Mouse (Mus musculus) cerebellum, adult 2 months (tissue): ENCODE measurements around the gene Ncam2.

Source experiments
- CTCF ChIP-seq: fragments of 200-500 bp; IDR thresholded peaks from 2 replicates; pipeline ENCODE4 v1.5.1; 2011; ENCODE audit warnings: low read depth, mild to moderate bottlenecking, control low read depth, low read length, moderate library complexity, borderline replicate concordance; ENCODE audit not compliant: insufficient read depth
- POLR2A ChIP-seq: fragments of 200-500 bp; IDR thresholded peaks from 2 replicates; pipeline ENCODE4 v1.6.1; 2011; ENCODE audit warnings: low read length, control low read depth, borderline replicate concordance; ENCODE audit not compliant: insufficient read depth

- TF ChIP-seq POLR2A (no peak), CTCF (peak; percentile 50)
Observed at GRCm38 (mm10) chr16:81330539-81330938, 130.0 kb downstream of the Ncam2 start.
